Mouse (Mus musculus) heart, postnatal 14 days (tissue): ENCODE data around the gene Slc9a3r1. TPM values are rescaled to one million over a fixed set of nuclear protein-coding genes. Genes with fewer than 3 reads are reported as not detected.

ENCODE experiments used
- DNase-seq, 2 experiments: peaks; one replicate each; pipeline ENCODE4 v3.0.0; 2021 to 2022
- intact Hi-C: fragments of 180-260 bp; cut with DNase I; formaldehyde crosslinking; loops from one replicate; pipeline ENCODE4 v1.15.1; 2025
- total RNA-seq, 2 experiments: library from RNA; stranded (reverse); gene quantifications; 2 replicates each; pipeline ENCODE4 v1.2.3; 2021

Gene Slc9a3r1
- total RNA-seq, 2 experiments from 2014 or later, result 12.7 to 13.5 TPM

DNA sequence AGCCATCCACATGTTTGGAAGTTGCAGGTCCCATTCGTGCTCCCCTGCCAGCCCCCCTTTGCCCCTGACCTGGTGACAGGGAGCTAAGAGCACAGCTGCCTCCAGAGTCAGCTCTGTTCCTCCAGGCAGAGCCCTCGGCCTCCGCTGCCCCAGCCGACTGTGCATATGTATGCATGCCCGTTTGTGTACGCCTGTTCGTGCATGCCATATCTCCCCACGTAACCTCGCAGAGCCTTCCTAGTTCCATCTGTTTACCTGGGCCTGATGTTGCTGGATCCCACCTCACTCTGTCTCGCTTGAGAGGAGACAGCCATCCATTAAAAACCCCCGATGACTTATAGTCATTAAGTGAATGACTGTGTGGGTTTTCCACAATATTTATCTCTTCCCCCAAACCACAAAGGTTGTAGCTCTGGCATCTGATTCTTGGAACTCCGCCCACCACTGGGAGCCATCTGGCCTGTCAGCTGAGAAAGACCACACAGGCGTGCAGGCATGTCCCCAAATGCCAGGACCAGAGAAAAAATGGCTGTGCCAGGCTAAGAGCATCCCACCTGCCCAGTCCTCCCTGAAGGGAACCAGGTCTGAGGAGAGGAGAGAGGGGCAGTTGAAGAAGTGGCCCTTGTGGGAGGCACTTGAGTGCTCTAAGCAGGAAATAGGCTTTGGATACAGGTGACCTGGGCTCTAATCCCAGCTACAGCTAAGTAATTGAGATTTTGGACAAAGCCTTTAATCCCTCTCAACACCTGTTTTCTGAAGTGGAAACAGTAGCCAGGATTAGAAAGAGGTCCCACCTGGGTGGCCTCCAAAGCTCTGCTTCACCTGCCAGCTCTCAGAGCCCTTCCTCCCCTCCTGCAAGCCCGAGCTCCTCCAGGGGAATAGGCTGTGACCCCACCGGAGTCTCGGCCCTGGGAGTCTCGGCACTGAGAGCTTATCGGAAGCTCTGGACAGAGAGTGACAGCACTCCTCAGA is 54.6 kb downstream of the Slc9a3r1 start:
- intact Hi-C loops, result no loop called here
- DNase-seq, result no peak

- DNase-seq, result peak; percentile 50 to 57
- intact Hi-C loops, result no loop called here
Observed at GRCm38 (mm10) chr11:115219263-115219662, 56.1 kb downstream of the Slc9a3r1 start.

DNA sequence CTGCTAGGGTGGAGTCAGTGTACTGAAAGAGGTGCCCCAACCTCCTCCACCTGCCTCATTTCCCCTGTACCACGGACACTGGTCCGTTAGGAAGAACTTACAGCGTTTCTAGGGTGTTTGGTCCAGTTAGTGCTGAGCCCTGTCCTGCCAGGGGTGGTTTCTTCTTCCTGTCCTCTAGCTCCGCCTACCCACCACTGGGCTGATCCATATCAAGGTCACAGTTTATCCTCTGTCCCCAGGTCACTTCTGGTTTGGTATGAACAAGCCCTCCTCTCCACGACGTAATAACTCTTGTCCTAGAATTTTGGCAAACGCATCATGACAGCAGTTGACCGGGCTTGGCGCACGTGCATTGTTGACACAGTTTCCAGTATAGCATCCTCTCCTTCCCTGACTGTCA is 56.5 kb downstream of the Slc9a3r1 start:
- no peak for DNase-seq
- intact Hi-C loops, result loop anchor here (10.0 kb wide), 1 partner anchor 365 kb away; the partner anchor contains the start of gene Gprc5c

GRCm38 (mm10) chr11:115222077-115222476 is 58.9 kb downstream of the Slc9a3r1 start:
- intact Hi-C loops, result loop anchor here (10.0 kb wide), 1 partner anchor 367 kb away; the partner anchor contains the start of gene Gprc5c
- DNase-seq, result peak in 1 of 2 experiments; percentile 33

DNA sequence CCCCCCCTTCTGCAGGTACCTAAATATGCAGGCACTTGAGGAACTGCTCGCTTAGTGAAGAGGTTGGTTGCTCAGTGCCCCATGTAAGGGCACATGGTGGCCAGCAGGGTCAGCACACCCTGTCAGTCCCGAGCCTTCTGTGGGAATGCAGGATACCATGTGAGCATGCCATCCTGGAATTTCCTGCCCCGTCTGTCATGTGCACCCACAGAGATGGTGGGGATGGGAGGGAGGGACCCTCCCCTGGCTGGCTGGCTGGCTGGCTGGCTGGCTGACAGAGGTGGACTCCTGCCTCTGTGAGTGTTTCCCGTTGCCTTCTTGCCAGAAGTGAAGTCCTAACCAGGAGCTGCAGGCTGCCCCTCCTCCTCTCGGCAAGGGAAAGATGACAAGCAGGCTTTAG is 59.4 kb downstream of the Slc9a3r1 start:
- intact Hi-C loops, result loop anchor here (10.0 kb wide), 1 partner anchor 368 kb away; the partner anchor contains the start of gene Gprc5c
- DNase-seq, result no peak

DNA sequence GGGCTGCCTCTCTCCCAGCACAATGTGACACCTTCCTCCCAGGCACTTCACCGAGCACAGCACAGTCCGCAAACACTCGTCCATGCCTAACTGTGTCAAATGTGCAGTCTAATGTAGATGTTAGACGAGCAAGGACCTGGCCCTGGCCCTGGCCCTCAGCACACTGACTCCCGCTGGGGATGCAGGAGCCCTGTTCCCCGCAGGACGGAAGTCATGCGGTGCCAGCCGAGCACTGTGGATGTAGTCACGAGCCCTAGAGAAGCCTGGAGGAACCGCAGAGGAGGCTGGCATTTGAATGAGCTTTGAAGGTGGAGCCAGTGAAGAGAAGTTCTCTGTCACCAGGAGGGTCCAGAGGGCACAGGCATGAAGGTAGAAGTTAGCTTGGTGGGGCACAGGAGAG is 60.3 kb downstream of the Slc9a3r1 start:
- intact Hi-C loops, result loop anchor here (10.0 kb wide), 1 partner anchor 369 kb away; the partner anchor contains the start of gene Gprc5c
- no peak for DNase-seq

- DNase-seq, result no peak
Observed at GRCm38 (mm10) chr11:115223877-115224276, 60.7 kb downstream of the Slc9a3r1 start.

DNA sequence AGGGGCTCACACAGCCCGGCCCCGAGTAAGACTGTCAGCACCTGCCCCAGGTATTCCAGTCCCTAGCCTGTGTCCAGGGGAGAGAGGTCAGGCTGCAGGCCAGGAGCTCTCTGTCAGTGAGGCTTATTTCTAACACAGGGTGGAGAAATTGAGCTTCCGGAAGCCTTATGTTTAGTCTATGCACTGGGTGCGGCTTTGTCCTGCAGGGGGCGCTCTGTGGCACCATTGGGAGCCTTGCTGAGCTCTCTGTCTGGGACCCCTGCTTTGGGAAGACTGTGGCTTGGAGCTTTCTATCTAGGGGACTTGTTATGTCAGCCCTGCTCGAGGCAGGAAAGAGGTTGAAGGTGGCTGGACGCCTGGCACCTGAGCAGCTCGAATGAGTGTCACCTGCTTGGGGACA is 61.7 kb downstream of the Slc9a3r1 start:
- peak; percentile 55 to 76 for DNase-seq
- intact Hi-C loops, result loop anchor here (10.0 kb wide), 1 partner anchor 370 kb away; the partner anchor contains the start of gene Gprc5c

More at GRCm38 (mm10) chr11:115223877-115224276, 60.7 kb downstream of the Slc9a3r1 start:
- intact Hi-C loops, result loop anchor here (10.0 kb wide), 1 partner anchor 369 kb away; the partner anchor contains the start of gene Gprc5c

DNA sequence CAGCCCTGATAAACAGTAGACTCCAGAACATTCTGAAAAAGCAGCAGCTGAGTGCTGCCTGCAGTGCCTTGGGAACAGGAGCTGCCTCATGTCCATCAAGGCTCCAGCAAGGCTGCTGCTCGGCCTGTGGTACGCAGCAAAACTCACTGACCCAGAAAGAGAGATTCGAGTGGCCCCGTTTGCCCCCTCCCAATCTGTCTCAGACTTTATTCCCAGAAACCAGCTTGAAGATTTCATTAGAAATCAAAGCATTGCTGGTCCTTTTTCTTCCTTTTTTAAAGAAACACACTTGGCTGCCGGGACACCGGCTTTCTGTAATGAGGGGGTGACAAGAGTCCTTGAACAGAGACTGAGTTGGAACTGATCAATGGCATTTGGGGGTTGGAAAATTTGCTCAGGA is 62.2 kb downstream of the Slc9a3r1 start:
- intact Hi-C loops, result loop anchor here (10.0 kb wide), 1 partner anchor 370 kb away; the partner anchor contains the start of gene Gprc5c
- no peak for DNase-seq

DNA sequence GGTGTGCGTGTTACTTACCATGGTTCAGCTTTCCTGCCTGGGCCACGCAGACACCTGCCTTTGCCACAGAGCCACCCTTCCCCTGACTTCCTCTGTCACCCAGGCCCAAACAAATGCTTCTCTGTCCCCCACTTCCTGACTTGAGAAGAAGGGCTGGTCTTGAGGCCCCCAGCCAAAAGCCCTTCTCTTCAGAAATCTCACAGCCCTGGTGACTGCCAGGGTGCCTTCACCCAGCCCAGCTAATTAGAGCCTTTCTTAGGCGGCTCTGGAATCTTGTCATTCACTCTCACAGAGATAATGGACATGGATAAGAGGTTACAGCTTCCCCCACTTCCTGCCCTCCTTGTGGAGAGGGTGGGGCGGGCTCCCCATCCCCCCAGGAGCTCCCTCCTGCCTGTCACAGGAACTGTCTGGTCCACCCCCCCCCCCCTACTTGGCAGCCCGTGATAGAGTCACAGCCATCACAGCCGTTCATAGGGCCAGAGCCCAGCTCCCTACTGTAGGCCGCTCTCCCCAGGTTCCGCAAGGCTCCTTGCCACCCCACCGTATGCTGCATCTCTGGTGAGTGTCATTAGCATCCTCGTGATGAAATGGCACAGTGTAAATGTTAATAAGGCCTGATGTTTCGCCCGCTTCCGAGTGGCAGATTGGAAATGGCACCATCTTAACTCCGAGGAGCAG is 63.8 kb downstream of the Slc9a3r1 start:
- peak in 1 of 2 experiments; percentile 28 for DNase-seq
- intact Hi-C loops, result loop anchor here (10.0 kb wide), 1 partner anchor 372 kb away; the partner anchor contains the start of gene Gprc5c

- DNase-seq, result no peak
- intact Hi-C loops, result loop anchor here (10.0 kb wide), 1 partner anchor 373 kb away; the partner anchor contains the start of gene Gprc5c
Observed at GRCm38 (mm10) chr11:115227640-115228039, 64.5 kb downstream of the Slc9a3r1 start.

GRCm38 (mm10) chr11:115228430-115228829 is 65.3 kb downstream of the Slc9a3r1 start:
- intact Hi-C loops, result loop anchor here (10.0 kb wide), 1 partner anchor 374 kb away; the partner anchor contains the start of gene Gprc5c
- DNase-seq, result no peak

- DNase-seq, result peak; percentile 37 to 53
- intact Hi-C loops, result loop anchor here (10.0 kb wide), 1 partner anchor 374 kb away; the partner anchor contains the start of gene Gprc5c
Observed at GRCm38 (mm10) chr11:115229021-115229930, 66.1 kb downstream of the Slc9a3r1 start.

Other genes starting within 250 kb of the Slc9a3r1 start
- under 1 TPM; 0.65 to 0.78 TPM for gene Cd300lb, start 229.0 kb upstream of the Slc9a3r1 start, total RNA-seq
- not detected for gene Cd300c, start 194.2 kb upstream of the Slc9a3r1 start, total RNA-seq
- under 1 TPM; 0.88 to 1.00 TPM for gene Cd300ld, start 173.4 kb upstream of the Slc9a3r1 start, total RNA-seq
- gene Cd300c2, start 161.5 kb upstream of the Slc9a3r1 start, total RNA-seq, result 1 to 10 TPM; 1.5 to 2.3 TPM
- gene Cd300ld2, start 147.1 kb upstream of the Slc9a3r1 start, total RNA-seq, result not detected
- not detected for gene Cd300ld4, start 136.3 kb upstream of the Slc9a3r1 start, total RNA-seq
- gene Cd300ld5, start 125.6 kb upstream of the Slc9a3r1 start, total RNA-seq, result 1 to 10 TPM in 1 of 2 experiments, not detected in 1; 1.4 TPM
- 1 to 10 TPM; 4.9 to 8.1 TPM for gene Cd300ld3, start 114.9 kb upstream of the Slc9a3r1 start, total RNA-seq
- under 1 TPM; 0.17 to 0.20 TPM for gene Cd300e, start 101.2 kb upstream of the Slc9a3r1 start, total RNA-seq
- 1 to 10 TPM in 1 of 2 experiments, under 1 TPM in 1; 1.00 to 1.3 TPM for gene Rab37, start 71.9 kb upstream of the Slc9a3r1 start, total RNA-seq
- gene Cd300lf, start 29.3 kb upstream of the Slc9a3r1 start, total RNA-seq, result under 1 TPM; 0.46 to 0.69 TPM
- gene Tmem104, start 24.1 kb downstream of the Slc9a3r1 start, total RNA-seq, result 1 to 10 TPM; 9.5 to 9.6 TPM
- 10 to 100 TPM; 17.0 to 17.1 TPM for gene Nat9, start 24.5 kb downstream of the Slc9a3r1 start, total RNA-seq
- gene Grin2c, start 103.9 kb downstream of the Slc9a3r1 start, total RNA-seq, result under 1 TPM; 0.10 to 0.15 TPM
- 1 to 10 TPM; 7.0 to 7.5 TPM for gene Fdxr, start 113.7 kb downstream of the Slc9a3r1 start, total RNA-seq
- gene Fads6, start 134.3 kb downstream of the Slc9a3r1 start, total RNA-seq, result 1 to 10 TPM; 1.2 to 1.3 TPM
- not detected for gene Otop2, start 143.8 kb downstream of the Slc9a3r1 start, total RNA-seq
- under 1 TPM in 1 of 2 experiments, not detected in 1; 0.14 TPM for gene Ush1g, start 158.7 kb downstream of the Slc9a3r1 start, total RNA-seq
- not detected for gene Otop3, start 171.4 kb downstream of the Slc9a3r1 start, total RNA-seq
- gene Hid1, start 204.4 kb downstream of the Slc9a3r1 start, total RNA-seq, result 1 to 10 TPM; 5.2 to 6.6 TPM
- gene Cdr2l, start 218.6 kb downstream of the Slc9a3r1 start, total RNA-seq, result 1 to 10 TPM; 8.7 to 9.9 TPM
- gene Mrpl58, start 240.4 kb downstream of the Slc9a3r1 start, total RNA-seq, result 100 to 1,000 TPM; 128 to 140 TPM